In the genomic region with DNA sequence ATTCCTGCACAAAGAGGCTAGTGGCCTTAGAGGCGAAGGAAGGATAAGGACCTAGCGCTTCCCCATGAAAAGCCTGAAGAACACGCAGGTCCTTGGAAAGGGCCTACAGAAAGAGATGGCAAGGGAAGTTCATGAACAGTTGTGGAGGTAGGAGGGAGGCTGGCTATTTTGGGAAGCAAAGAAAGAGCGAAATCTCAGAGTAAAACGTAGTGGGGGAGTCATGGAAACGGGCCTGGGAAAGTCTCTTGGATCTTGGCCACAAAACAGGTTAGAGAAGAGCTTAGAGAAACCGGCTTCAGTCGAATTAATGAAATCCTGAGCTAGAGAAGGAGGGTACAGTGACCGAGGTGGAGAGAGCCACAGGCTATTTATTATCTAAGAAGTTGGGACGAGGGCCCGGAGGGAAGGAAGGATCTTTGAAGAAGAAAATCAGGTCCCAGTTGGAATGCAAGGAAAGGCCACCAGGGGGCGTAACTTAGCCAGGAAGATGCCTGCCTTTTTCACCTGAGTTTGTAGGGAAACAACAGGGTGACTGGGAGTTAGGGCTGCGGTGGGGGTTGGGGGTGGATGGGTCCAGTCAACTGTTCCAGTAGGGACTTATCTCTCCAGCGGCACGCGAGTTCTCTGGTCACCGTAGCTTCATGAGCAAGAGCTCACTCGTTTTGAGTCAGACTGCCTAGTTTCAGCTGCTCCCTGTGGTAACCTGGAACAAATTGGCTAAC, we compare ENCODE assay signal across 8 mouse cellular contexts. TPM values are rescaled to one million over a fixed set of nuclear protein-coding genes. Genes with fewer than 3 reads are reported as not detected.
DNase-seq lines count a peak whose midpoint lies in the region; ATAC-seq and TF ChIP-seq lines count a peak whose summit lies in the region.

No protein-coding gene starts in this region.

- WGBS in heart, embryonic 13.5 days = 25% methylated on average over 18 of the region's 18 CpGs
- 28% methylated on average over 18 of the region's 18 CpGs for WGBS in liver, embryonic 15.5 days (ENCODE audit: insufficient replicate concordance)
- 29% methylated on average over 18 of the region's 18 CpGs for WGBS in thymus, adult 2 months

- peaks cover 13% of the 10 kb centered on the region for H3K4me1 ChIP-seq in bone marrow macrophage, adult 2 months (ENCODE audit: control insufficient read depth, insufficient read depth, low read length)
- H3K4me1 ChIP-seq in erythroblast, embryonic 14.5 days (ENCODE audit: control insufficient read depth) = peaks cover 28% of the 10 kb centered on the region
- peaks cover 36% of the 10 kb centered on the region for H3K4me1 ChIP-seq in heart, embryonic 13.5 days
- H3K4me1 ChIP-seq in liver, embryonic 15.5 days (replicated peaks) = peaks cover 31% of the 10 kb centered on the region
- peaks cover 19% of the 10 kb centered on the region for H3K4me1 ChIP-seq in thymus, adult 2 months (replicated peaks; ENCODE audit: control insufficient read depth, insufficient read depth, low read length)

- H3K36me3 ChIP-seq in erythroblast, embryonic 14.5 days (ENCODE audit: control insufficient read depth) = no peaks in the 10 kb centered on the region
- no peaks in the 10 kb centered on the region for H3K36me3 ChIP-seq in heart, embryonic 13.5 days
- no peaks in the 10 kb centered on the region for H3K36me3 ChIP-seq in liver, embryonic 15.5 days (replicated peaks)
- H3K36me3 ChIP-seq in thymus, adult 2 months (ENCODE audit: control insufficient read depth, insufficient read depth, low read length) = no peaks in the 10 kb centered on the region

- no peak for TF ChIP-seq POLR2A in bone marrow macrophage, adult 2 months (IDR thresholded peaks at IDR 0.05; ENCODE audit: borderline replicate concordance, low read depth, low read length)
- TF ChIP-seq POLR2A in thymus, adult 2 months (IDR thresholded peaks at IDR 0.05; ENCODE audit: control insufficient read depth, extremely low read depth, insufficient read depth, low read length, poor library complexity) = no peak

- H3K4me2 ChIP-seq in heart, embryonic 13.5 days = peak overlapping the region; percentile 71
- peak overlapping the region; percentile 70 for H3K4me2 ChIP-seq in liver, embryonic 15.5 days

- peak overlapping the region; percentile 43 for H3K4me3 ChIP-seq in bone marrow macrophage, adult 2 months (ENCODE audit: insufficient read depth, low read length)
- H3K4me3 ChIP-seq in erythroblast, embryonic 14.5 days (replicated peaks) = peak overlapping the region; percentile 44
- peak overlapping the region; percentile 37 for H3K4me3 ChIP-seq in heart, embryonic 13.5 days
- H3K4me3 ChIP-seq in liver, embryonic 15.5 days (replicated peaks) = peak overlapping the region; percentile 40
- peak overlapping the region; percentile 36 for H3K4me3 ChIP-seq in thymus, adult 2 months (ENCODE audit: control insufficient read depth, insufficient read depth, low read length)

- H3K27ac ChIP-seq in bone marrow macrophage, adult 2 months (ENCODE audit: insufficient read depth, low read depth, low read length) = no peak overlapping the region
- H3K27ac ChIP-seq in heart, embryonic 13.5 days (replicated peaks) = peak overlapping the region; percentile 86
- peak overlapping the region; percentile 6 for H3K27ac ChIP-seq in liver, embryonic 15.5 days (replicated peaks)
- H3K27ac ChIP-seq in thymus, adult 2 months (ENCODE audit: control insufficient read depth, insufficient read depth, low read length) = no peak overlapping the region

- ATAC-seq in heart, embryonic 13.5 days (ENCODE audit: extremely low read depth, insufficient number of reproducible peaks, low FRiP score, low TSS enrichment) = no peak
- no peak for ATAC-seq in liver, embryonic 15.5 days (ENCODE audit: insufficient read depth)

- H3K9me3 ChIP-seq in erythroblast, embryonic 14.5 days (ENCODE audit: control insufficient read depth, low read length) = no peaks in the 10 kb centered on the region
- no peaks in the 10 kb centered on the region for H3K9me3 ChIP-seq in heart, embryonic 13.5 days
- H3K9me3 ChIP-seq in liver, embryonic 15.5 days (replicated peaks) = no peaks in the 10 kb centered on the region

- H3K9ac ChIP-seq in heart, embryonic 13.5 days = peak overlapping the region; percentile 57
- peak overlapping the region; percentile 31; the same call in 1 of the 2 replicates for H3K9ac ChIP-seq in liver, embryonic 15.5 days

- peak; percentile 95 for TF ChIP-seq CTCF in bone marrow macrophage, adult 2 months (IDR thresholded peaks at IDR 0.05; ENCODE audit: low read depth, low read length)
- TF ChIP-seq CTCF in thymus, adult 2 months (IDR thresholded peaks at IDR 0.05; ENCODE audit: borderline replicate concordance, control insufficient read depth, extremely low read depth, insufficient read depth, low read length, poor library complexity) = peak; percentile 82; the same call in 1 of the 2 replicates

- DNase-seq in CD4-positive helper T cell, adult 2 months (ENCODE audit: low read depth, low spot score) = peak; percentile 75
- DNase-seq in kidney, postnatal 10 days = peak; percentile 92
- peak; percentile 47 for DNase-seq in ovary, adult 18-20 months (ENCODE audit: low spot score)
- DNase-seq in thymus, adult 2 months = peak; percentile 72

- H3K27me3 ChIP-seq in erythroblast, embryonic 14.5 days (ENCODE audit: control insufficient read depth) = peaks cover 3% of the 10 kb centered on the region
- no peaks in the 10 kb centered on the region; the same call in 1 of the 2 replicates for H3K27me3 ChIP-seq in heart, embryonic 13.5 days (replicated peaks)
- no peaks in the 10 kb centered on the region for H3K27me3 ChIP-seq in liver, embryonic 15.5 days
- H3K27me3 ChIP-seq in thymus, adult 2 months (ENCODE audit: control insufficient read depth, insufficient read depth, low read length) = no peaks in the 10 kb centered on the region

RNA-seq across cellular contexts. Expression of a gene that starts 5.1 kb away (rescaled TPM):
- 26.7 and 28.4 TPM in 2 replicates for polyA plus RNA-seq in bone marrow macrophage, adult 2 months (2012; ENCODE audit: insufficient read depth, insufficient read length, missing spikeins)
- 8.2 and 8.6 TPM in 2 replicates for polyA plus RNA-seq in erythroblast, embryonic 14.5 days (2012)
- polyA plus RNA-seq in heart, embryonic 13.5 days (2015; fragmentation: Nextera tagmentation; extraction: Ambion mirVana) = 23.8 and 24.2 TPM in 2 replicates
- polyA plus RNA-seq in liver, embryonic 15.5 days (2015; fragmentation: Nextera tagmentation; extraction: Ambion mirVana) = 18.3 and 20.8 TPM in 2 replicates
- polyA plus RNA-seq in thymus, adult 2 months (2012; rRNA removed) = 56.1 and 57.9 TPM in 2 replicates

RNA-seq across cellular contexts. Expression of a gene that starts 34.3 kb away (rescaled TPM):
- polyA plus RNA-seq in bone marrow macrophage, adult 2 months (2012; ENCODE audit: insufficient read depth, insufficient read length, missing spikeins) = 6.9 and 8.4 TPM in 2 replicates
- polyA plus RNA-seq in erythroblast, embryonic 14.5 days (2012) = not detected in 2 replicates
- polyA plus RNA-seq in heart, embryonic 13.5 days (2015; fragmentation: Nextera tagmentation; extraction: Ambion mirVana) = 0.13 and 0.14 TPM in 2 replicates
- polyA plus RNA-seq in liver, embryonic 15.5 days (2015; fragmentation: Nextera tagmentation; extraction: Ambion mirVana) = 3.7 and 5.0 TPM in 2 replicates
- 3.5 and 5.4 TPM in 2 replicates for polyA plus RNA-seq in thymus, adult 2 months (2012; rRNA removed)

Comparison
In these comparisons a context has a peak if more than half of its experiments do, and no peak if none do; other contexts are left out.
1. H3K27ac ChIP-seq: peak in heart, embryonic 13.5 days (single experiment) and liver, embryonic 15.5 days (single experiment); none in bone marrow macrophage, adult 2 months (single experiment) and thymus, adult 2 months (single experiment).
2. Peak in every context shown above with its lines, with median percentiles within 50 percentile points of each other: DNase-seq and H3K4me3 ChIP-seq.